Mouse (Mus musculus): ENCODE measurements at regions not wholly inside any gene's neighbourhood (a gene's known extent, or its start where the extent isn't known, plus 50 kb on each side); places are given as distances from the start of the nearest gene placed in this dataset.

- DNase-seq = no peak
These were observed 66.6 kb upstream of the Lcorl start for GRCm38 (mm10) chr5:45923907-45924594.
